Mouse (Mus musculus) hindbrain, embryonic 14.5 days (tissue): ENCODE results near the gene Nid2. TPM values are rescaled to one million over a fixed set of nuclear protein-coding genes. Genes with fewer than 3 reads are reported as not detected.

ENCODE experiments used
- ATAC-seq: fragments of 200-750 bp; cut with Nextera tagmentation; 2 replicates; pipeline ENCODE4 v1.8.0; 2017; ENCODE audit warnings: moderate number of reproducible peaks, mild to moderate bottlenecking, moderate TSS enrichment, moderate library complexity; ENCODE audit not compliant: low FRiP score
- DNase-seq: peaks from one replicate; pipeline ENCODE4 v3.0.0-alpha.2; 2015; ENCODE audit warnings: low spot score
- H3K27ac ChIP-seq: fragments of 300-500 bp; sonication (generic); 2 replicates; pipeline ENCODE4 v1.5.1; 2014; ENCODE audit warnings: mild to moderate bottlenecking, moderate library complexity
- H3K27me3 ChIP-seq: fragments of 300-500 bp; sonication (generic); 2 replicates; pipeline ENCODE4 v1.6.1; 2014; ENCODE audit warnings: mild to moderate bottlenecking, low read length, mixed read lengths; ENCODE audit not compliant: control insufficient read depth, insufficient read depth
- H3K36me3 ChIP-seq: fragments of 300-500 bp; sonication (generic); replicated peaks from 2 replicates; pipeline ENCODE4 v1.6.1; 2014; ENCODE audit not compliant: control insufficient read depth, insufficient read depth
- H3K4me1 ChIP-seq: fragments of 300-500 bp; sonication (generic); replicated peaks from 2 replicates; pipeline ENCODE4 v1.6.1; 2014; ENCODE audit warnings: antibody characterized with exemption, low read length, mixed read lengths; ENCODE audit not compliant: control insufficient read depth, insufficient read depth
- H3K4me2 ChIP-seq: fragments of 300-500 bp; sonication (generic); replicated peaks from 2 replicates; pipeline ENCODE4 v1.6.1; 2014; ENCODE audit warnings: mild to moderate bottlenecking, moderate library complexity
- H3K4me3 ChIP-seq: fragments of 300-500 bp; sonication (generic); replicated peaks from 2 replicates; pipeline ENCODE4 v1.5.1; 2014; ENCODE audit warnings: mild to moderate bottlenecking, low read length
- H3K9ac ChIP-seq: fragments of 300-500 bp; sonication (generic); 2 replicates; pipeline ENCODE4 v1.6.1; 2014
- H3K9me3 ChIP-seq: fragments of 300-500 bp; sonication (generic); 2 replicates; pipeline ENCODE4 v1.6.1; 2016; ENCODE audit warnings: low read length; ENCODE audit not compliant: control insufficient read depth
- WGBS: fragments of 180-500 bp; shearing (Covaris S2); extraction: QIAGEN DNeasy Blood & Tissue Kit; methylation state at CpG from one replicate; pipeline ENCODE4 v1.1.7; 2014; 5-methylcytosine and 5-hydroxymethylcytosine counted together
- polyA plus RNA-seq: library from polyadenylated mRNA; unstranded; fragments of >200 nt; fragmentation: Nextera tagmentation; extraction: Ambion mirVana; gene quantifications from 2 replicates; pipeline ENCODE4 v1.2.1, GENCODE M21; 2014

The Nid2 gene
- polyA plus RNA-seq, 1 experiment from 2014 or later = 48.7 TPM

- Histone ChIP-seq H3K27me3 (no peaks in the 10 kb centered on the region), H3K4me3 (no peak overlapping the region), H3K9ac (no peak overlapping the region), H3K4me1 (no peaks in the 10 kb centered on the region), H3K4me2 (no peak overlapping the region), H3K27ac (no peak overlapping the region), H3K36me3 (no peaks in the 10 kb centered on the region), H3K9me3 (no peaks in the 10 kb centered on the region)
- ATAC-seq (no peak), DNase-seq (no peak)
- WGBS = 34% methylated on average over 3 of the region's 3 CpGs
Measured at GRCm38 (mm10) chr14:19719077-19719476, 32.0 kb upstream of the Nid2 start.

- Histone ChIP-seq H3K4me2 (no peak overlapping the region), H3K9me3 (no peaks in the 10 kb centered on the region), H3K4me3 (no peak overlapping the region), H3K36me3 (no peaks in the 10 kb centered on the region), H3K9ac (no peak overlapping the region), H3K27me3 (no peaks in the 10 kb centered on the region), H3K4me1 (no peaks in the 10 kb centered on the region), H3K27ac (no peak overlapping the region)
- 40% methylated on average over 2 of the region's 2 CpGs for WGBS
- ATAC-seq (no peak), DNase-seq (no peak)
Measured at GRCm38 (mm10) chr14:19720044-19720611, 30.9 kb upstream of the Nid2 start.

- Histone ChIP-seq H3K27me3 (no peaks in the 10 kb centered on the region), H3K36me3 (no peaks in the 10 kb centered on the region), H3K9ac (no peak overlapping the region), H3K4me1 (no peaks in the 10 kb centered on the region), H3K27ac (0 out of 2 replicates have a peak overlapping the region, but pooled peaks have one; percentile 26), H3K4me3 (no peak overlapping the region), H3K4me2 (no peak overlapping the region), H3K9me3 (no peaks in the 10 kb centered on the region)
- ATAC-seq = no peak
- no peak for DNase-seq
- 82% methylated on average over 5 of the region's 5 CpGs for WGBS
Measured at GRCm38 (mm10) chr14:19728278-19728677, 22.8 kb upstream of the Nid2 start.

- ATAC-seq (no peak), DNase-seq (peak; percentile 53)
- Histone ChIP-seq H3K4me3 (no peak overlapping the region), H3K9me3 (no peaks in the 10 kb centered on the region), H3K4me2 (no peak overlapping the region), H3K27me3 (no peaks in the 10 kb centered on the region), H3K36me3 (no peaks in the 10 kb centered on the region), H3K9ac (no peak overlapping the region), H3K27ac (no peak overlapping the region), H3K4me1 (no peaks in the 10 kb centered on the region)
- 70% methylated on average over 7 of the region's 7 CpGs for WGBS
Measured at GRCm38 (mm10) chr14:19728737-19729136, 22.3 kb upstream of the Nid2 start.

GRCm38 (mm10) chr14:19732097-19732496 lies 19.0 kb upstream of the Nid2 start:
- H3K4me3 ChIP-seq = no peak overlapping the region
- H3K27ac ChIP-seq = no peak overlapping the region
- DNase-seq (no peak), ATAC-seq (no peak)
- H3K4me2 ChIP-seq = no peak overlapping the region
- H3K36me3 ChIP-seq = no peaks in the 10 kb centered on the region
- H3K9me3 ChIP-seq = no peaks in the 10 kb centered on the region
- H3K9ac ChIP-seq = no peak overlapping the region
- H3K4me1 ChIP-seq = no peaks in the 10 kb centered on the region
- H3K27me3 ChIP-seq = no peaks in the 10 kb centered on the region
- 86% methylated on average over 2 of the region's 2 CpGs for WGBS

GRCm38 (mm10) chr14:19733490-19734282 lies 17.4 kb upstream of the Nid2 start:
- ATAC-seq (no peak; the same call in 1 of the 2 replicates), DNase-seq (no peak)
- Histone ChIP-seq H3K4me3 (no peak overlapping the region), H3K4me2 (no peak overlapping the region), H3K27ac (peak overlapping the region; percentile 38; the same call in 1 of the 2 replicates), H3K9ac (no peak overlapping the region), H3K36me3 (no peaks in the 10 kb centered on the region), H3K27me3 (no peaks in the 10 kb centered on the region), H3K9me3 (no peaks in the 10 kb centered on the region), H3K4me1 (no peaks in the 10 kb centered on the region)
- 50% methylated on average over 4 of the region's 4 CpGs for WGBS

- WGBS = 28% methylated on average over 6 of the region's 6 CpGs
- Histone ChIP-seq H3K27ac (0 out of 2 replicates have a peak overlapping the region, but pooled peaks have one; percentile 7), H3K36me3 (no peaks in the 10 kb centered on the region), H3K4me1 (no peaks in the 10 kb centered on the region), H3K9ac (no peak overlapping the region), H3K9me3 (no peaks in the 10 kb centered on the region), H3K27me3 (no peaks in the 10 kb centered on the region), H3K4me3 (no peak overlapping the region), H3K4me2 (no peak overlapping the region)
- DNase-seq = no peak
- no peak for ATAC-seq
Measured at GRCm38 (mm10) chr14:19735303-19735702, 15.8 kb upstream of the Nid2 start.

GRCm38 (mm10) chr14:19737568-19737967 lies 13.5 kb upstream of the Nid2 start:
- no peak for DNase-seq
- no peak overlapping the region for H3K4me3 ChIP-seq
- ATAC-seq = no peak
- no peaks in the 10 kb centered on the region for H3K27me3 ChIP-seq
- no peaks in the 10 kb centered on the region for H3K9me3 ChIP-seq
- no peak overlapping the region; the same call in 1 of the 2 replicates for H3K27ac ChIP-seq
- H3K9ac ChIP-seq = no peak overlapping the region
- H3K4me2 ChIP-seq = no peak overlapping the region
- no peaks in the 10 kb centered on the region for H3K4me1 ChIP-seq
- H3K36me3 ChIP-seq = no peaks in the 10 kb centered on the region

- no peak overlapping the region for H3K4me2 ChIP-seq
- no peak overlapping the region; the same call in 1 of the 2 replicates for H3K27ac ChIP-seq
- no peaks in the 10 kb centered on the region for H3K36me3 ChIP-seq
- H3K9ac ChIP-seq = no peak overlapping the region
- DNase-seq (no peak), ATAC-seq (no peak)
- H3K27me3 ChIP-seq = no peaks in the 10 kb centered on the region
- no peak overlapping the region for H3K4me3 ChIP-seq
- WGBS = 37% methylated on average over 5 of the region's 5 CpGs
- no peaks in the 10 kb centered on the region for H3K9me3 ChIP-seq
- H3K4me1 ChIP-seq = no peaks in the 10 kb centered on the region
Measured at GRCm38 (mm10) chr14:19738094-19738843, 12.8 kb upstream of the Nid2 start.
